Mouse (Mus musculus): Measurements from ENCODE around the gene Patl1. TPM values are rescaled to one million over a fixed set of nuclear protein-coding genes. Genes with fewer than 3 reads are reported as not detected.
"Not testable (repeated sequence)": the region's sequence is repeated elsewhere in the genome, so short reads cannot be mapped to it uniquely, and the experiment has no call there.

The Patl1 gene
- polyA plus RNA-seq, 1 experiment from 2014 or later = 6.8 TPM

DNA sequence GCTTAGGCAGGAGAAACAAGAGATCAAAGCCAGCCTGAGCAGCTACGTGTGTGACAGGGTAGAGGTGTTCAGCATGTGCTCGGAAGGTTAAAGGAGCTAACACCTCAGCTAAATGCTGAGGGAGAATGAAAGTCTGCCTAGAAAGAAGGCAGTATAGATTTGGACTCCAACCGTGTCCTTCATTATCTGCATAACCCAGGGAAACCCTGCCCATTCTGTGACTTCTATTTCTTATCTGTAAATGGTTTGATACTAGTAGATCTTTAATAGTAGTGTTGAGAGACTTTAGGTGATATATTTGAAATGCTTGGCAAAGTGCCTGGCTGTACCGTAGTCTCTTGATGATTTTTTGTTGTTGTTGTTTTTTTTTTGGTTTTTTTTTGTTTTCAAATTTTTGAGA is 63.5 kb downstream of the Patl1 start:
- Histone ChIP-seq H3K27ac (ENCODE audit: low read length) (no peak overlapping the region), H3K4me2 (ENCODE audit: low read depth, low read length) (peak overlapping the region; percentile 17; the same call in 1 of the 2 replicates)
- WGBS (ENCODE audit: insufficient replicate concordance) = 40% methylated on average over 4 of the region's 4 CpGs

GRCm38 (mm10) chr19:11977363-11977762 is 65.2 kb downstream of the Patl1 start:
- peaks cover 19% of the 10 kb centered on the region for H3K4me1 ChIP-seq (ENCODE audit: control insufficient read depth, low read depth, low read length)
- H3K4me2 ChIP-seq (ENCODE audit: low read depth, low read length) = no peak overlapping the region
- no peak for ATAC-seq (ENCODE audit: low read depth)
- no peaks in the 10 kb centered on the region for H3K9me3 ChIP-seq (replicated peaks; ENCODE audit: control insufficient read depth, low read length)
- H3K27ac ChIP-seq (ENCODE audit: low read length) = no peak overlapping the region
- H3K27me3 ChIP-seq (ENCODE audit: control insufficient read depth, insufficient read depth, low read depth, low read length) = no peaks in the 10 kb centered on the region
- no peak overlapping the region for H3K9ac ChIP-seq (ENCODE audit: low read depth, low read length)
- WGBS (ENCODE audit: insufficient replicate concordance) = 60% methylated on average over 5 of the region's 5 CpGs
- peaks cover 46% of the 10 kb centered on the region for H3K36me3 ChIP-seq (ENCODE audit: control insufficient read depth, insufficient read depth)
- H3K4me3 ChIP-seq (ENCODE audit: low read depth, low read length) = no peak overlapping the region

More for the DNA sequence above, 63.5 kb downstream of the Patl1 start:
- no peaks in the 10 kb centered on the region for H3K9me3 ChIP-seq (replicated peaks; ENCODE audit: control insufficient read depth, low read length)
- H3K9ac ChIP-seq (ENCODE audit: low read depth, low read length) = no peak overlapping the region
- H3K27me3 ChIP-seq (ENCODE audit: control insufficient read depth, insufficient read depth, low read depth, low read length) = no peaks in the 10 kb centered on the region
- peaks cover 51% of the 10 kb centered on the region for H3K36me3 ChIP-seq (ENCODE audit: control insufficient read depth, insufficient read depth)
- H3K4me1 ChIP-seq (ENCODE audit: control insufficient read depth, low read depth, low read length) = peaks cover 19% of the 10 kb centered on the region
- peak; percentile 57; the same call in 1 of the 2 replicates for ATAC-seq (ENCODE audit: low read depth)
- no peak overlapping the region for H3K4me3 ChIP-seq (ENCODE audit: low read depth, low read length)

GRCm38 (mm10) chr19:11980471-11980870 is 68.3 kb downstream of the Patl1 start:
- 71% methylated on average over 4 of the region's 4 CpGs for WGBS (ENCODE audit: insufficient replicate concordance)
- peaks cover 63% of the 10 kb centered on the region for H3K36me3 ChIP-seq (ENCODE audit: control insufficient read depth, insufficient read depth)

DNA sequence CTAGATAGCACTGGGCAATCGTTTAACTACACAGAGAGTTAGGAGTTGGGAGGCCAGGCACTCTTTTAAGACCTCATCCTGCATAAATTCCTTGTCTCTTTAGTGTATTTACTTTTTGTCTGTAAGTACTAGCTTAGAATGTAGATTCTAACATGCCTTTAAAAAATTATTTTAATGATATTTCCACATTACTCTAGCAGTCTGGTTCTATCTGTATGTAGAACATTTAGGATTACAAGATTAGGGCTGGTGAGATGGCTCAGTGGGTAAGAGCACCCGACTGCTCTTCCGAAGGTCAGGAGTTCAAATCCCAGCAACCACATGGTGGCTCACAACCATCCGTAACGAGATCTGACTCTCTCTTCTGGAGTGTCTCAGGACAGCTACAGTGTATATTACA is 72.4 kb downstream of the Patl1 start:
- peaks cover 54% of the 10 kb centered on the region for H3K36me3 ChIP-seq (ENCODE audit: control insufficient read depth, insufficient read depth)
- H3K4me2 ChIP-seq (ENCODE audit: low read depth, low read length); H3K27me3 ChIP-seq (ENCODE audit: control insufficient read depth, insufficient read depth, low read depth, low read length); H3K4me1 ChIP-seq (ENCODE audit: control insufficient read depth, low read depth, low read length); H3K27ac ChIP-seq (ENCODE audit: low read length); H3K9ac ChIP-seq (ENCODE audit: low read depth, low read length); H3K4me3 ChIP-seq (ENCODE audit: low read depth, low read length); ATAC-seq (ENCODE audit: low read depth); H3K9me3 ChIP-seq (replicated peaks; ENCODE audit: control insufficient read depth, low read length): not testable (repeated sequence)
- 72% methylated on average over 5 of the region's 5 CpGs for WGBS (ENCODE audit: insufficient replicate concordance)

More at GRCm38 (mm10) chr19:11980471-11980870, 68.3 kb downstream of the Patl1 start:
- Histone ChIP-seq H3K4me2 (ENCODE audit: low read depth, low read length) (no peak overlapping the region), H3K4me3 (ENCODE audit: low read depth, low read length) (no peak overlapping the region), H3K27ac (ENCODE audit: low read length) (no peak overlapping the region), H3K9ac (ENCODE audit: low read depth, low read length) (no peak overlapping the region), H3K4me1 (ENCODE audit: control insufficient read depth, low read depth, low read length) (peaks cover 6% of the 10 kb centered on the region), H3K9me3 (replicated peaks; ENCODE audit: control insufficient read depth, low read length) (no peaks in the 10 kb centered on the region), H3K27me3 (ENCODE audit: control insufficient read depth, insufficient read depth, low read depth, low read length) (no peaks in the 10 kb centered on the region)
- no peak for ATAC-seq (ENCODE audit: low read depth)

GRCm38 (mm10) chr19:11987841-11988240 is 75.6 kb downstream of the Patl1 start:
- H3K27me3 ChIP-seq (ENCODE audit: control insufficient read depth, insufficient read depth, low read depth, low read length) = no peaks in the 10 kb centered on the region
- H3K4me1 ChIP-seq (ENCODE audit: control insufficient read depth, low read depth, low read length) = no peaks in the 10 kb centered on the region
- H3K27ac ChIP-seq (ENCODE audit: low read length) = no peak overlapping the region
- no peak overlapping the region for H3K4me2 ChIP-seq (ENCODE audit: low read depth, low read length)
- 84% methylated on average over 3 of the region's 3 CpGs for WGBS (ENCODE audit: insufficient replicate concordance)
- peaks cover 43% of the 10 kb centered on the region for H3K36me3 ChIP-seq (ENCODE audit: control insufficient read depth, insufficient read depth)
- ATAC-seq (ENCODE audit: low read depth) = no peak
- H3K9me3 ChIP-seq (replicated peaks; ENCODE audit: control insufficient read depth, low read length) = no peaks in the 10 kb centered on the region
- H3K4me3 ChIP-seq (ENCODE audit: low read depth, low read length) = no peak overlapping the region
- no peak overlapping the region for H3K9ac ChIP-seq (ENCODE audit: low read depth, low read length)

DNA sequence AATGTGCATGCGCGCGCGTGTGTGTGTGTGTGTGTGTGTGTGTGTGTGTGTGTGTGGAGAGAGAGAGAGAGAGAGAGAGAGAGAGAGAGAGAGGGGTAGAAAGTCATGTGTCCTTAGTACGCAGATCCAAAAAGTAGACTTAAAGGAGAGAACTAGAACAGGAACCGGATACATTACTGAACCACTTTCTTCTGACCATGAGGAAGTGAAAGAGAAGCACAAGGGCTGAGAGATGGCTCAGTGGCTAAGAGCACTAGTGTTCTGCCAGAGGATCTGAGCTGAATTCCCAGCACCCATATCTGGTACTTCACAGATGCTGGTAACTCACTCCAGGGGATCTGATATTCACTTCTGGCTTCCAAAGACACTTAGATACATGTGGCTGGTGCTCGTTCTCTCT is 77.1 kb downstream of the Patl1 start:
- H3K4me1 ChIP-seq (ENCODE audit: control insufficient read depth, low read depth, low read length) = no peaks in the 10 kb centered on the region
- H3K27ac ChIP-seq (ENCODE audit: low read length) = no peak overlapping the region
- no peak for ATAC-seq (ENCODE audit: low read depth)
- H3K9ac ChIP-seq (ENCODE audit: low read depth, low read length) = no peak overlapping the region
- H3K4me3 ChIP-seq (ENCODE audit: low read depth, low read length) = no peak overlapping the region
- no peaks in the 10 kb centered on the region for H3K27me3 ChIP-seq (ENCODE audit: control insufficient read depth, insufficient read depth, low read depth, low read length)
- H3K36me3 ChIP-seq (ENCODE audit: control insufficient read depth, insufficient read depth) = peaks cover 28% of the 10 kb centered on the region
- no peaks in the 10 kb centered on the region for H3K9me3 ChIP-seq (replicated peaks; ENCODE audit: control insufficient read depth, low read length)
- H3K4me2 ChIP-seq (ENCODE audit: low read depth, low read length) = no peak overlapping the region
- WGBS (ENCODE audit: insufficient replicate concordance) = 88% methylated on average over 7 of the region's 7 CpGs

GRCm38 (mm10) chr19:11992034-11992433 is 79.8 kb downstream of the Patl1 start:
- 0 out of 2 replicates have a peak, but pooled peaks cover 2% of the 10 kb centered on the region for H3K4me1 ChIP-seq (ENCODE audit: control insufficient read depth, low read depth, low read length)
- H3K27ac ChIP-seq (ENCODE audit: low read length) = no peak overlapping the region
- H3K4me3 ChIP-seq (ENCODE audit: low read depth, low read length) = no peak overlapping the region
- WGBS (ENCODE audit: insufficient replicate concordance) = 79% methylated on average over 9 of the region's 9 CpGs
- H3K4me2 ChIP-seq (ENCODE audit: low read depth, low read length) = no peak overlapping the region
- no peak overlapping the region for H3K9ac ChIP-seq (ENCODE audit: low read depth, low read length)
- no peaks in the 10 kb centered on the region for H3K27me3 ChIP-seq (ENCODE audit: control insufficient read depth, insufficient read depth, low read depth, low read length)
- no peaks in the 10 kb centered on the region for H3K9me3 ChIP-seq (replicated peaks; ENCODE audit: control insufficient read depth, low read length)
- H3K36me3 ChIP-seq (ENCODE audit: control insufficient read depth, insufficient read depth) = peaks cover 26% of the 10 kb centered on the region
- no peak for ATAC-seq (ENCODE audit: low read depth)

DNA sequence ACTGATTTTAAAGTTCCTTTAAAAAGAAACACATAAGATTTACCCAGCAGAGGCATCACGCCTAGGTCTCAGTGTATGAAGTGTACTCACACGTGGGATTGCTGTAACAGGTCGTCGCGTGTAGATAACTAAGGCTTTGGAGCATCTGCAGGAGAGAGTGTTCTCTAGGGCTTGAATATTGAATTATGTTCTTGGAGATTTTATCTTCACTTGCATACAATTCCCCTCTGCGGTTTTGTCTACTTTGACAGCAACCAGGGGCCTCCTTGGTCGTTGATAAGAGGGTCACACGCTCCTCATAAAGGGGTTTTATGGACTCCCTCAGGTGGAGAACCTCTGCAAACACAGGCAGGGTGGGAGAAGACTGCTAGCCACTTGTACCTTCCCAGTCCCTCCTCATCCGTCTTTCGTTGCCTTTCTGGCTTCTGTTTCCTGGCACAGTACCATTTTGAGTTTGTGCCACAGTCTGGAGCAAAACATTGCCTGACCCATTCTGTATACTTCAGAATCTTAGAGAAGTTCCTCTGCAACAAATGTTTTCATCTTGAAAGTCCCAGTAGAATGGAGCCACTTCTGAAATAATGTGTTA is 80.3 kb downstream of the Patl1 start:
- no peak for ATAC-seq (ENCODE audit: low read depth)
- Histone ChIP-seq H3K4me3 (ENCODE audit: low read depth, low read length) (no peak overlapping the region), H3K9ac (ENCODE audit: low read depth, low read length) (no peak overlapping the region), H3K36me3 (ENCODE audit: control insufficient read depth, insufficient read depth) (peaks cover 22% of the 10 kb centered on the region), H3K4me2 (ENCODE audit: low read depth, low read length) (no peak overlapping the region), H3K27ac (ENCODE audit: low read length) (no peak overlapping the region), H3K4me1 (ENCODE audit: control insufficient read depth, low read depth, low read length) (0 out of 2 replicates have a peak, but pooled peaks cover 2% of the 10 kb centered on the region), H3K9me3 (replicated peaks; ENCODE audit: control insufficient read depth, low read length) (no peaks in the 10 kb centered on the region), H3K27me3 (ENCODE audit: control insufficient read depth, insufficient read depth, low read depth, low read length) (no peaks in the 10 kb centered on the region)
- WGBS (ENCODE audit: insufficient replicate concordance) = 58% methylated on average over 10 of the region's 10 CpGs

Measured in liver, embryonic 16.5 days (tissue).